11 mouse cellular contexts compared by ENCODE assay signal in the genomic region with DNA sequence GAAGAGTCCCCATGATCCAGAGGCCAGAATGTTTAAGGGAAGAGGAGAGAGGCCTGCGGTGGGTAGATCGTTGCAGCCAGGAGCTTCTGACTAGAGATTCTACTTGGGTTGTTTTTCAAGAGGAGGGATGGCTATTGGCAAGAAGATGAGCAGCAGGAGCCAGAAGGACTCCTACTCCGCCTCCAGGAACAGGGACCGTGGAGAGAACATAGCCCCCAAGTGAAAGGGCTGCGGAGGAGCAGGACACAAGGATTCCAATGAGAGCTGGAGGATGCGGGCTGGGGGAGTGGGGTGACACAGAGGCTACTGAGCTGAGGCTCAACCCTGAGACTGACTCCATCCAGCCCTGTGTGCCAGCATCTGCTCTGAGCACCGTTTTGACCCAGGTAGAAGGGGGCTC.
"Had no signal": no experiment of that assay in that cellular context is flagged by ENCODE, and none has a peak within 500 bp of the region (broad histone marks: within the 10 kb centered on the region; RNA-seq: fewer than 3 reads in every experiment).

No protein-coding gene starts in this region.

- DNase-seq: kidney, adult 2 months; kidney, postnatal 14 days; lung, embryonic 14.5 days; lung, postnatal 10 days; lung, postnatal 4 days; midbrain, embryonic 14.5 days; spleen, adult 18-20 months; thymus, adult 18-20 months; thymus, postnatal 14 days had no signal

- ATAC-seq: intestine, embryonic 16.5 days; liver, embryonic 12.5 days had no signal
